Mouse (Mus musculus) cerebellum, adult 2 months (tissue): ENCODE results near the gene Napa.

ENCODE experiments used
- CTCF ChIP-seq: fragments of 200-500 bp; IDR thresholded peaks from 2 replicates; pipeline ENCODE4 v1.5.1; 2011; ENCODE audit warnings: low read depth, mild to moderate bottlenecking, control low read depth, low read length, moderate library complexity, borderline replicate concordance; ENCODE audit not compliant: insufficient read depth
- POLR2A ChIP-seq: fragments of 200-500 bp; IDR thresholded peaks from 2 replicates; pipeline ENCODE4 v1.6.1; 2011; ENCODE audit warnings: low read length, control low read depth, borderline replicate concordance; ENCODE audit not compliant: insufficient read depth

- peak; percentile 57; the same call in 1 of the 2 replicates for TF ChIP-seq POLR2A
- TF ChIP-seq CTCF: no peak
These were observed 30.1 kb downstream of the Napa start for GRCm38 (mm10) chr7:16128344-16128743.
